Mouse (Mus musculus) ES-E14 (cell line): ENCODE measurements around the gene Usp29. TPM values are rescaled to one million over a fixed set of nuclear protein-coding genes. Genes with fewer than 3 reads are reported as not detected.
"Not testable (repeated sequence)": the region's sequence is repeated elsewhere in the genome, so short reads cannot be mapped to it uniquely, and the experiment has no call there.

Experiments used
- DNase-seq: peaks from one replicate; pipeline ENCODE4 v3.0.0-alpha.2; 2013; ENCODE audit warnings: low read depth, low spot score
- H3K27ac ChIP-seq: 2 replicates; pipeline ENCODE4 v1.5.1; 2012; ENCODE audit warnings: low read depth, mild to moderate bottlenecking, low read length, moderate library complexity, mixed read lengths; ENCODE audit not compliant: poor library complexity, insufficient read depth, severe bottlenecking
- H3K36me3 ChIP-seq: 2 replicates; pipeline ENCODE4 v1.6.1; 2012; ENCODE audit warnings: mild to moderate bottlenecking, low read length, moderate library complexity, mixed read lengths; ENCODE audit not compliant: control insufficient read depth, poor library complexity, insufficient read depth, severe bottlenecking
- H3K4me1 ChIP-seq, 2 experiments: fragments of 150-350 bp in 1 of 2; sonication (generic) in 1 of 2; 2 replicates each; pipeline ENCODE4 v1.6.1; 2012; ENCODE audit warnings: low read length in 2 of 2, mild to moderate bottlenecking in 1 of 2, mixed read lengths in 1 of 2; ENCODE audit not compliant: control insufficient read depth in 2 of 2, insufficient read depth in 2 of 2, poor library complexity in 1 of 2
- H3K4me3 ChIP-seq, 2 experiments: fragments of 150-350 bp in 1 of 2; sonication (generic) in 1 of 2; 2 replicates each; pipeline ENCODE4 v1.5.1; 2012; ENCODE audit warnings: low read length in 2 of 2, low read depth in 1 of 2, mild to moderate bottlenecking in 1 of 2, mixed read lengths in 1 of 2; ENCODE audit not compliant: insufficient read depth in 1 of 2, poor library complexity in 1 of 2, severe bottlenecking in 1 of 2
- H3K9ac ChIP-seq: 2 replicates; pipeline ENCODE4 v1.6.1; 2012; ENCODE audit warnings: low read depth, mild to moderate bottlenecking, low read length, mixed read lengths; ENCODE audit not compliant: poor library complexity, insufficient read depth, severe bottlenecking
- H3K9me3 ChIP-seq: fragments of 150-350 bp; sonication (generic); 2 replicates; pipeline ENCODE4 v1.6.1; 2012; ENCODE audit warnings: low read depth, mild to moderate bottlenecking, low read length; ENCODE audit not compliant: control insufficient read depth, insufficient read depth
- CHD2 ChIP-seq: IDR thresholded peaks from 2 replicates; pipeline ENCODE4 v1.6.1; 2014; ENCODE audit warnings: mild to moderate bottlenecking, low read depth, low read length, inconsistent platforms
- HCFC1 ChIP-seq: IDR thresholded peaks from 2 replicates; pipeline ENCODE4 v1.6.1; 2012; ENCODE audit warnings: low read length, inconsistent platforms, borderline replicate concordance; ENCODE audit not compliant: insufficient read depth
- MAFK ChIP-seq: IDR thresholded peaks from 2 replicates; pipeline ENCODE4 v1.6.1; 2014; ENCODE audit warnings: mild to moderate bottlenecking, low read depth, low read length, inconsistent platforms; ENCODE audit not compliant: insufficient read depth
- ZC3H11A ChIP-seq: IDR thresholded peaks from 2 replicates; pipeline ENCODE4 v1.6.1; 2012; ENCODE audit warnings: low read depth, mild to moderate bottlenecking, inconsistent platforms, low read length, borderline replicate concordance
- ZNF384 ChIP-seq: IDR thresholded peaks from 2 replicates; pipeline ENCODE4 v1.6.1; 2012; ENCODE audit warnings: low read depth, low read length, inconsistent platforms
- in situ Hi-C, 2 experiments: fragments of 600-800 bp; cut with MboI; formaldehyde crosslinking; loops; one replicate each; pipeline ENCODE4 v1.15.1; 2025; ENCODE audit warnings: low sequenced_read_pairs in 2 of 2, inconsistent platforms in 1 of 2; ENCODE audit not compliant: unreplicated experiment in 2 of 2
- total RNA-seq: library from RNA; depleted of rRNA; stranded (reverse); fragments of 300-350 nt; gene quantifications from 2 replicates; pipeline ENCODE4 v1.2.3, GENCODE M21; 2012

Usp29 gene
- total RNA-seq, 1 experiment: 4.5 TPM

GRCm38 (mm10) chr7:6885416-6885815, 155.0 kb downstream of the Usp29 start:
- in situ Hi-C loops: no loop called here
- Histone ChIP-seq H3K9ac (no peak overlapping the region), H3K4me1 (no peaks in the 10 kb centered on the region), H3K4me3 (no peak overlapping the region), H3K27ac (no peak overlapping the region), H3K36me3 (no peaks in the 10 kb centered on the region), H3K9me3 (no peaks in the 10 kb centered on the region)
- no peak for TF ChIP-seq ZC3H11A
- no peak for TF ChIP-seq HCFC1
- TF ChIP-seq ZNF384: no peak
- TF ChIP-seq MAFK: no peak
- TF ChIP-seq CHD2: no peak
- no peak for DNase-seq

GRCm38 (mm10) chr7:6886896-6887295, 156.5 kb downstream of the Usp29 start:
- no peak for DNase-seq
- Histone ChIP-seq H3K9me3 (no peaks in the 10 kb centered on the region), H3K4me1 (no peaks in the 10 kb centered on the region), H3K36me3 (no peaks in the 10 kb centered on the region), H3K27ac (no peak overlapping the region), H3K4me3 (no peak overlapping the region), H3K9ac (no peak overlapping the region)
- TF ChIP-seq HCFC1 (no peak), CHD2 (no peak), ZC3H11A (no peak), ZNF384 (no peak), MAFK (no peak)
- in situ Hi-C loops: no loop called here

- no peaks in the 10 kb centered on the region for H3K9me3 ChIP-seq
- H3K4me1 ChIP-seq: no peaks in the 10 kb centered on the region
- in situ Hi-C loops: no loop called here
- H3K27ac ChIP-seq: no peak overlapping the region
- H3K36me3 ChIP-seq: no peaks in the 10 kb centered on the region
- TF ChIP-seq CHD2: no peak
- TF ChIP-seq HCFC1: no peak
- no peak for TF ChIP-seq ZC3H11A
- TF ChIP-seq ZNF384: no peak
- no peak for TF ChIP-seq MAFK
- H3K4me3 ChIP-seq: no peak overlapping the region
- DNase-seq: no peak
- H3K9ac ChIP-seq: no peak overlapping the region
Measured at GRCm38 (mm10) chr7:6889871-6890270, 159.5 kb downstream of the Usp29 start.

GRCm38 (mm10) chr7:6891206-6891605, 160.8 kb downstream of the Usp29 start:
- Histone ChIP-seq H3K27ac (no peak overlapping the region), H3K9ac (no peak overlapping the region), H3K4me1 (no peaks in the 10 kb centered on the region), H3K9me3 (no peaks in the 10 kb centered on the region), H3K36me3 (no peaks in the 10 kb centered on the region), H3K4me3 (no peak overlapping the region)
- DNase-seq: no peak
- in situ Hi-C loops: no loop called here
- no peak for TF ChIP-seq HCFC1
- no peak for TF ChIP-seq CHD2

- DNase-seq, H3K9me3 ChIP-seq, in situ Hi-C loops, H3K27ac ChIP-seq, H3K4me3 ChIP-seq, H3K36me3 ChIP-seq, H3K4me1 ChIP-seq, H3K9ac ChIP-seq: not testable (repeated sequence)
Measured at GRCm38 (mm10) chr7:6897021-6897420, 166.6 kb downstream of the Usp29 start.
